Mouse (Mus musculus): ENCODE results near the gene Slc12a7.

DNA sequence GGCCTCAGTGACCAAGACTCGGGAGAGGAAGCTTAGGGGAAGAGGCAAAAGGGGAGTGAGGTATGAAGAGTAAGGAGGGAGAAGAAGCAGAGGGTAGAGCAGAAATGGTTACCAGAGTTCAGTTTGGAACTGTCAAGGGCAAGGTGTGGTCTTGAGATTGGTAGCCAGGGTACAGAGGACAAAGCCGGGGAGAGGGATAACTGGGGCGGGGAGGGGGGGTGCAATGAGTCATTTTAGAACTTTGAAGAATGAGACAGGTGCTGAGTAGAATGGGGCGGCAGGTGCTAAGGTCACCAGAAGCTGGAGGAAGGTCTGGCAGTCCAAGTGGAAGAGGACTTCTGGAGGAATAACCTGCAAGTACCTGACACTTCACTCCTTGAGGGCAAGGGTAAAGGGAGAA lies 19.7 kb upstream of the Slc12a7 start:
- TF ChIP-seq EP300 (IDR thresholded peaks at IDR 0.05; ENCODE audit: low read depth) (no peak), CTCF (IDR thresholded peaks at IDR 0.05; ENCODE audit: low read depth) (no peak)
